Mouse (Mus musculus): ENCODE results near the gene Tex9. TPM values are rescaled to one million over a fixed set of nuclear protein-coding genes. Genes with fewer than 3 reads are reported as not detected.

Tex9 gene
- 18.8 and 19.3 TPM in 2 replicates for polyA plus RNA-seq (2016; fragmentation: Nextera tagmentation; extraction: Ambion mirVana)

DNA sequence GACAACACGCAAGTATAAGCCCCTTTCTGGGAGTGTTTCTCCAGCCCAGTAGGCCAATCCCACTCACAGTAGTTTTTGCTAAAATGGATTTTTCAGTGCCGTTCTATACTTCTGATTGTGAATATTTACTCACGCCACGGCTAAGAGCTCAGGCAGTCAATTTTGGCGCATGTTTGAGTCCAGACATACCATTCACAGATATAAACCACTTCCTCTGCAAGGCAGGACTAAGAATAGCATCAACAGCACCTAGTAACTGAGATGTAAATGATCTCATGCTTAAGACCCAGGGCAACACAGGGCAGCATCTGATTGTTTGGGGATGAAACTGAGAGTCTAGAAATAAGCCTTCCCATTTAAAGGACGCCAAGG lies at the start of gene Tex9:
TSS of gene Tex9 (minus strand) at position 19 of the 372 bp plus-strand sequence.
- Histone ChIP-seq H3K4me3 (peak within 1 kb of the TSS; percentile 67), H3K4me1 (replicated peaks) (peaks cover 7% of the 10 kb centered on the region; the same call in 1 of the 2 replicates), H3K4me2 (peak within 1 kb of the TSS; percentile 83), H3K27me3 (replicated peaks) (no peaks in the 10 kb centered on the region), H3K9ac (peak within 1 kb of the TSS; percentile 76), H3K36me3 (0 out of 2 replicates have a peak, but pooled peaks cover 2% of the 10 kb centered on the region), H3K9me3 (replicated peaks) (no peaks in the 10 kb centered on the region), H3K27ac (ENCODE audit: poor library complexity, severe bottlenecking) (peak within 1 kb of the TSS; percentile 95)
- 10% methylated on average over 6 of the region's 6 CpGs for WGBS
- peak; percentile 51; the same call in 1 of the 2 replicates for ATAC-seq (ENCODE audit: insufficient number of reproducible peaks, low FRiP score)

DNA sequence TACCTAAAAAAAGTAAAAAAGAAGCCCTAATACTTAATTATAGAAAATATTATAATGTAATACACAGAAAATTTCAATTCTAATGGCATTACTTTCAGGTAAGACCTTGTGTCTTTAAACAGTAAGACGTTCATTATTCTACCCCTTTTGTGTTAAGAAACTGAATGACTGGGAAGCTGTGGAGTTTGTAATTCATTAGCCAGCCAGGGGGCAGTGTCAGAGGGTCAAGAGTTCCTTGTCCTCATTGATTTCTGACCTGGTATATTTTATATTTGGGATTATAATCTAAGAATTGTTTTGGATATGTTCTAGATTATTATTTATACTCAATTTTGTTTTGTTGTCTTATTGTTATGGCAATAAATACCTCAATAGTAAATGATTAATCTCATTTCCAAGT lies 45.1 kb upstream of the Tex9 start:
- no peaks in the 10 kb centered on the region for H3K4me1 ChIP-seq (replicated peaks)
- ATAC-seq (ENCODE audit: insufficient number of reproducible peaks, low FRiP score), result no peak
- H3K27ac ChIP-seq (ENCODE audit: poor library complexity, severe bottlenecking), result no peak overlapping the region
- no peak overlapping the region for H3K4me2 ChIP-seq
- WGBS, result 68% methylated on average over 1 of the region's 1 CpGs
- no peaks in the 10 kb centered on the region for H3K9me3 ChIP-seq (replicated peaks)
- no peak overlapping the region for H3K9ac ChIP-seq
- no peaks in the 10 kb centered on the region for H3K27me3 ChIP-seq (replicated peaks)
- H3K36me3 ChIP-seq, result peaks cover 6% of the 10 kb centered on the region
- no peak overlapping the region for H3K4me3 ChIP-seq

DNA sequence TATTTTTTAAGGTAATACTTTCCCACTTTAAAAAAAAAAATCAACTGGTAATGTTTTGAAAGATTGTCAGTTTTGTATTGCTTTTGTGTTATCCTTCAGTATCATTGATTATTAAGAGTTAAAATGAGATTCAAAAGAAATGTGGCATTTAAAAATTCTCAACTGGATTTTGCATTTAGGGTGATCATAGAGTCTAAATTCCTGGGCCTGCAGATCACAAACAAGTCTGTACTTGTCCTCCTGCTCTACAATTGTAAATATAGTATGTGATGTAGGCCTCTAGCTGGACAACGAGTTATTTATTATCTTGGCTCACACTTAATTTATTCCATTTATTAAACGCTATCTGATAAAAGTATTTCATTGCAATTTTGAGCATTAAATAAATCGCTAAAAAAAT lies 43.4 kb upstream of the Tex9 start:
- no peak for ATAC-seq (ENCODE audit: insufficient number of reproducible peaks, low FRiP score)
- 79% methylated on average over 3 of the region's 3 CpGs for WGBS
- Histone ChIP-seq H3K4me2 (no peak overlapping the region), H3K27ac (ENCODE audit: poor library complexity, severe bottlenecking) (no peak overlapping the region), H3K4me1 (replicated peaks) (peaks cover 9% of the 10 kb centered on the region), H3K9ac (no peak overlapping the region), H3K27me3 (replicated peaks) (no peaks in the 10 kb centered on the region), H3K9me3 (replicated peaks) (no peaks in the 10 kb centered on the region), H3K36me3 (peaks cover 4% of the 10 kb centered on the region), H3K4me3 (no peak overlapping the region)

DNA sequence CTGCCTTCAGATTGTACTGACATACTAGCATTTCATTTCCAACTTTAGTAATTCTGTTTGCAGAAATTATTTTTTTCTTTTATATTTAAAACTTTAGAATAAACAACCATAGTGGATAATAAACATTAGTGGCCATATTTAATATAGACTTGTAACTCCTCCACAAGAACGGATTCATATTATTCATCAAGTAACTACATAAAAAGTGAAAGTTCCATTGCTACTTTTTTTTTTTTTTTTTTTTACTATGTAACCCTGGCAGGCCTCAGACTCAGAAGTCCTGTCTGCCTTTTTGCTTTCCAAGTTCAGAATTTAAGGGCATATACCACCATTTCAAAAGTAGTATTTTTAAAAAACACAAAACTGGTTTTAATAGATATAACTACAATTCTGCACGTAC lies 43.0 kb upstream of the Tex9 start:
- Histone ChIP-seq H3K4me3 (no peak overlapping the region), H3K4me1 (replicated peaks) (peaks cover 9% of the 10 kb centered on the region), H3K36me3 (no peaks in the 10 kb centered on the region), H3K9me3 (replicated peaks) (no peaks in the 10 kb centered on the region), H3K4me2 (no peak overlapping the region), H3K27me3 (replicated peaks) (no peaks in the 10 kb centered on the region), H3K27ac (ENCODE audit: poor library complexity, severe bottlenecking) (no peak overlapping the region), H3K9ac (no peak overlapping the region)
- WGBS, result 86% methylated on average over 2 of the region's 2 CpGs
- no peak for ATAC-seq (ENCODE audit: insufficient number of reproducible peaks, low FRiP score)

GRCm38 (mm10) chr9:72533089-72533415 lies 41.0 kb upstream of the Tex9 start:
- H3K9ac ChIP-seq, result peak overlapping the region; percentile 98
- H3K4me2 ChIP-seq, result peak overlapping the region; percentile 92
- H3K4me3 ChIP-seq, result peak overlapping the region; percentile 91
- H3K36me3 ChIP-seq, result no peaks in the 10 kb centered on the region
- H3K4me1 ChIP-seq (replicated peaks), result peaks cover 9% of the 10 kb centered on the region
- H3K9me3 ChIP-seq (replicated peaks), result no peaks in the 10 kb centered on the region
- H3K27ac ChIP-seq (ENCODE audit: poor library complexity, severe bottlenecking), result peak overlapping the region; percentile 99
- no peaks in the 10 kb centered on the region for H3K27me3 ChIP-seq (replicated peaks)
- peak; percentile 31; the same call in 1 of the 2 replicates for ATAC-seq (ENCODE audit: insufficient number of reproducible peaks, low FRiP score)
- WGBS, result 0% methylated on average over 2 of the region's 2 CpGs

DNA sequence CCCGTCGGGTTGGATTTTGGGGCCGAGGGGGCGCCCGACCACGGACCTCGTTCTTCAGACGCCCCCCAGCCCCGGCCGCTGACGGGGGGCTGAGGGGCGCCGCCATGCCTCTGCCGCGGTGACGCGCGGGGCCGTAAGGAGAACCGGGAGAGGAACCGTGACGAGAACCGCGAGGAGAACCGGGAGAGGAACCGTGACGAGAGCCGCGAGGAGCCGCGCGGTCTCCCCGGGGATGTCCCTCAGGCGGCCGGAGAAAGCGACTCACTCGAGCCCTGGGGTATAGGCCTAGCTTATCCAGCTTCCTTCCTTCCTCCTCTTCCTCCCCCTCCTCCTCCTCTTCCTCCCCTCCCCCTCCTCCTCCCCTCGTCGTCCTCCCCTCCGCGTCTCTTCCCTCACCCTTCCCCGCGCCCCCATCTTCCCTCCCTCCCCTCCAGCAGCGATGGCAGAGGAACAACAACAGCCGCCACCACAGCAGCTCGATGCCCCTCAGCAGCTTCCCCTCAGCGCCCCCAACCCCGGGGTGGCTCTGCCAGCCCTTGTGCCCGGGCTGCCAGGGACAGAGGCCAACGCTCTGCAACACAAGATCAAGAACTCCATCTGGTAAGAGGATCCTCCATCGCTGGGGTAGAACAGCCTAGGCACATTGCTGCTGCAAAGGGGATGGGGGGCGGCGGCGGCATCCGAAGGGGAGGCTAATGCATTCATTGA lies 40.5 kb upstream of the Tex9 start:
- Histone ChIP-seq H3K9me3 (replicated peaks) (no peaks in the 10 kb centered on the region), H3K9ac (peak overlapping the region; percentile 98), H3K36me3 (no peaks in the 10 kb centered on the region), H3K4me3 (peak overlapping the region; percentile 91), H3K4me1 (replicated peaks) (peaks cover 9% of the 10 kb centered on the region), H3K4me2 (peak overlapping the region; percentile 92), H3K27me3 (replicated peaks) (no peaks in the 10 kb centered on the region), H3K27ac (ENCODE audit: poor library complexity, severe bottlenecking) (peak overlapping the region; percentile 99)
- under 1% methylated on average over 38 of the region's 55 CpGs for WGBS
- ATAC-seq (ENCODE audit: insufficient number of reproducible peaks, low FRiP score), result peak; percentile 65

GRCm38 (mm10) chr9:72531996-72532380 lies 40.0 kb upstream of the Tex9 start, which contains the start of gene Rfx7:
Gene Rfx7 (plus strand): TSS chr9:72532240.
- peak within 1 kb of the TSS; percentile 92 for H3K4me2 ChIP-seq
- peak within 1 kb of the TSS; percentile 99 for H3K27ac ChIP-seq (ENCODE audit: poor library complexity, severe bottlenecking)
- peak within 1 kb of the TSS; percentile 91 for H3K4me3 ChIP-seq
- WGBS, result 15% methylated on average over 48 of the region's 63 CpGs
- H3K27me3 ChIP-seq (replicated peaks), result no peaks in the 10 kb centered on the region
- no peaks in the 10 kb centered on the region for H3K9me3 ChIP-seq (replicated peaks)
- H3K36me3 ChIP-seq, result no peaks in the 10 kb centered on the region
- ATAC-seq (ENCODE audit: insufficient number of reproducible peaks, low FRiP score), result peak; percentile 90
- peaks cover 9% of the 10 kb centered on the region for H3K4me1 ChIP-seq (replicated peaks)
- H3K9ac ChIP-seq, result peak within 1 kb of the TSS; percentile 98

DNA sequence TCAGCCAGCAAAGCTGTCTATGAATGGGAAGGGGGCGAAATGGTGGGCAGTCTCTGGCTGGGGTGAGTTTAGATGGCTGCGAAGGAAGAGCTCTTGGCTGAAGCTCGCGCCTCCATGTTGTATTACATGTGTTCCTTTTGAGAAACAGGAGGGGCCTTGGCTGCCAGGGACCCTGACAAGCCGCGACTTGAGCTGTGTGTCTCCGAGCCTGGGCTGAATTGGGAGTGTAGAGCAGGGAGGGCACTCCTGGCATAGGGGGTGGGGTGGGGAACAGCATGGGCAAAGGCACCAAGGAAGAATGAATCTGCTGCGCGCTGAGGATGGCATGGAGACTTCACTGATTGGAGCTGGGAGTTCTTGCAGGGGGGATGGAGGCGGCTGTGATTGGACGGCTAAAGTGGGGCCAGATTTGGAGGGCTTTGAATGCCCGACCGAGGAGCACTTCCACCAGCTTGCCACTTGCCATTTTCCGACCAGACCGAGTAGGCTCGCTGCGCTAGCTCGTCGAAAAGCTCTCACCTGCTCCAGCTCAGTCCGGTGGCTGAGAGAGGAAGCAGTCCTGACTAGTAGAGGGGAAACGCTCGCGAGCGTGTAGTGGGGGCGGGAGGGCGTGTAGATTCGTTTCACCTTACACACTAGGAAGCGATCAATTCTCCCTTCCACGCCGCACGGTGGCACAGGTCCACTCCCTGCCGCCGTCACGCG lies 39.4 kb upstream of the Tex9 start:
- Histone ChIP-seq H3K27me3 (replicated peaks) (no peaks in the 10 kb centered on the region), H3K9me3 (replicated peaks) (no peaks in the 10 kb centered on the region), H3K9ac (peak overlapping the region; percentile 98), H3K27ac (ENCODE audit: poor library complexity, severe bottlenecking) (peak overlapping the region; percentile 99), H3K4me3 (peak overlapping the region; percentile 91), H3K4me2 (peak overlapping the region; percentile 92), H3K36me3 (no peaks in the 10 kb centered on the region), H3K4me1 (replicated peaks) (peaks cover 9% of the 10 kb centered on the region)
- 3% methylated on average over 31 of the region's 35 CpGs for WGBS
- ATAC-seq (ENCODE audit: insufficient number of reproducible peaks, low FRiP score), result peak; percentile 77

DNA sequence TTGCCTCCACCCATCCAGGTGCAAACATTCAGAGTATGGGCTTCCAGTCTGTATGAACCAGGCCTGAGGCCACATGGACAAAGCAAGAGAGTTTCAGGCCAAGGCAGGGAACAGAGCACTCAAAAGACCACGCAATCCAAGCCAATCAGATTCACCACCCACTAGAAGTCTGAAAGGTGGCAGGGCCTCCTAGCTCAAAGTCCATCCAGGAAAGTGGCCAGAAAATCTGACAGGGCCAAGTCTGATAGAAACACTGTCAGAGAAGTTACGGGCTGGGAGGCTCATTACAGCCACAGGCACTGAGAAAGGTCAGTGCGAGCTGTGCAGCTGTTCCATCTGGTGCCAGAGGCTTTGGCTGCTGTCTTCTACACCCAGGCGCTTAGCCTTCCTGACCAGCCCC lies 38.8 kb upstream of the Tex9 start:
- H3K4me3 ChIP-seq, result peak overlapping the region; percentile 91

DNA sequence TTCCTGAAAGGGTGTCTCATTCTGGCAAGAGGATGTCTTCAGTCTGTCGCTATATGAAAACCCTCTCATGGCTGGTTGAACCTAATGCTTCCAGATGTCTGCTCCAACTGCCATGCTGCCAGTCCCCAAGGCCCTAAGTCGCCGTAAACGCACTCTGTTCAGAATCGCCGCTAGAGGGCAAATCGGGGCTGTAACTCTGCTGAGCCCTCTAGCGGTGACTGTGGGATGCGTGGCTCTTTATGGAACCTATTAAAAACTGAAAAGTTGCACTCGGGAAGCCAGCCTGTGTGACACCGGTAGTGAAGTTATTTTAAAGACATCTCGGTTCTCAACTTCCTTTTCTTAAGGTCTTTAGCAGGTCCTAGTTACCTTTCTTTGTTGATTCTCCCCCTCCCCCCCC lies 38.2 kb upstream of the Tex9 start:
- H3K9ac ChIP-seq, result no peak overlapping the region
- H3K4me2 ChIP-seq, result peak overlapping the region; percentile 92; the same call in 1 of the 2 replicates
- no peaks in the 10 kb centered on the region for H3K27me3 ChIP-seq (replicated peaks)
- H3K4me3 ChIP-seq, result no peak overlapping the region
- no peaks in the 10 kb centered on the region for H3K36me3 ChIP-seq
- H3K9me3 ChIP-seq (replicated peaks), result no peaks in the 10 kb centered on the region
- no peak overlapping the region for H3K27ac ChIP-seq (ENCODE audit: poor library complexity, severe bottlenecking)
- H3K4me1 ChIP-seq (replicated peaks), result peaks cover 9% of the 10 kb centered on the region
- 1% methylated on average over 12 of the region's 12 CpGs for WGBS
- no peak for ATAC-seq (ENCODE audit: insufficient number of reproducible peaks, low FRiP score)

More for the DNA sequence above, 38.8 kb upstream of the Tex9 start:
- 42% methylated on average over 4 of the region's 4 CpGs for WGBS
- Histone ChIP-seq H3K4me2 (peak overlapping the region; percentile 92), H3K36me3 (no peaks in the 10 kb centered on the region), H3K27me3 (replicated peaks) (no peaks in the 10 kb centered on the region), H3K27ac (ENCODE audit: poor library complexity, severe bottlenecking) (peak overlapping the region; percentile 99), H3K9ac (peak overlapping the region; percentile 98), H3K4me1 (replicated peaks) (peaks cover 9% of the 10 kb centered on the region), H3K9me3 (replicated peaks) (no peaks in the 10 kb centered on the region)
- no peak for ATAC-seq (ENCODE audit: insufficient number of reproducible peaks, low FRiP score)

- peaks cover 6% of the 10 kb centered on the region for H3K4me1 ChIP-seq (replicated peaks)
Measured at GRCm38 (mm10) chr9:72526091-72526490, 34.1 kb upstream of the Tex9 start.

More at GRCm38 (mm10) chr9:72526091-72526490, 34.1 kb upstream of the Tex9 start:
- no peak overlapping the region for H3K4me3 ChIP-seq
- ATAC-seq (ENCODE audit: insufficient number of reproducible peaks, low FRiP score), result no peak
- no peaks in the 10 kb centered on the region for H3K36me3 ChIP-seq
- H3K27ac ChIP-seq (ENCODE audit: poor library complexity, severe bottlenecking), result no peak overlapping the region
- H3K27me3 ChIP-seq (replicated peaks), result no peaks in the 10 kb centered on the region
- 82% methylated on average over 1 of the region's 1 CpGs for WGBS
- H3K9ac ChIP-seq, result no peak overlapping the region
- no peaks in the 10 kb centered on the region for H3K9me3 ChIP-seq (replicated peaks)
- H3K4me2 ChIP-seq, result no peak overlapping the region

All from heart, embryonic 12.5 days (tissue).